Mouse (Mus musculus) small intestine, adult 2 months (tissue): ENCODE data around the gene Acadvl. TPM values are rescaled to one million over a fixed set of nuclear protein-coding genes. Genes with fewer than 3 reads are reported as not detected.

Source experiments
- H3K27ac ChIP-seq: fragments of 200-500 bp; 2 replicates; pipeline ENCODE4 v1.5.1; 2012; ENCODE audit warnings: low read depth, low read length, control low read depth, inconsistent platforms; ENCODE audit not compliant: insufficient read depth
- H3K27me3 ChIP-seq: fragments of 200-500 bp; 2 replicates; pipeline ENCODE4 v1.6.1; 2012; ENCODE audit warnings: mild to moderate bottlenecking, moderate library complexity, low read length, inconsistent platforms; ENCODE audit not compliant: control insufficient read depth, insufficient read depth
- H3K36me3 ChIP-seq: fragments of 200-500 bp; 2 replicates; pipeline ENCODE4 v1.6.1; 2012; ENCODE audit warnings: mild to moderate bottlenecking, low read length, control low read depth, inconsistent platforms; ENCODE audit not compliant: control insufficient read depth, insufficient read depth
- H3K4me1 ChIP-seq: fragments of 200-500 bp; 2 replicates; pipeline ENCODE4 v1.6.1; 2012; ENCODE audit warnings: low read length, inconsistent platforms, mixed read lengths; ENCODE audit not compliant: control insufficient read depth, insufficient read depth, insufficient read length
- H3K4me3 ChIP-seq: fragments of 200-500 bp; 2 replicates; pipeline ENCODE4 v1.5.1; 2012; ENCODE audit warnings: low read depth, mild to moderate bottlenecking, control low read depth, inconsistent platforms, low read length, moderate library complexity
- CTCF ChIP-seq: fragments of 200-500 bp; IDR thresholded peaks from 2 replicates; pipeline ENCODE4 v1.5.1; 2012; ENCODE audit warnings: low read depth, mild to moderate bottlenecking, control low read depth, inconsistent platforms, low read length, moderate library complexity, mixed read lengths; ENCODE audit not compliant: insufficient replicate concordance, insufficient read length; ENCODE audit errors: extremely low read depth
- POLR2A ChIP-seq: fragments of 200-500 bp; IDR thresholded peaks from 2 replicates; pipeline ENCODE4 v1.6.1; 2012; ENCODE audit warnings: low read depth, mild to moderate bottlenecking, control low read depth, inconsistent platforms, low read length, moderate library complexity
- WGBS: fragments of 180-500 bp; shearing (Covaris S2); methylation state at CpG from one replicate; pipeline ENCODE4 v1.1.7; 2018; 5-methylcytosine and 5-hydroxymethylcytosine counted together
- polyA plus RNA-seq: library from polyadenylated mRNA; depleted of rRNA; stranded (reverse); fragments of >200 nt; gene quantifications from 2 replicates; pipeline ENCODE4 v1.2.3, GENCODE M21; 2012

Acadvl gene
- polyA plus RNA-seq, 1 experiment: 109 TPM

DNA sequence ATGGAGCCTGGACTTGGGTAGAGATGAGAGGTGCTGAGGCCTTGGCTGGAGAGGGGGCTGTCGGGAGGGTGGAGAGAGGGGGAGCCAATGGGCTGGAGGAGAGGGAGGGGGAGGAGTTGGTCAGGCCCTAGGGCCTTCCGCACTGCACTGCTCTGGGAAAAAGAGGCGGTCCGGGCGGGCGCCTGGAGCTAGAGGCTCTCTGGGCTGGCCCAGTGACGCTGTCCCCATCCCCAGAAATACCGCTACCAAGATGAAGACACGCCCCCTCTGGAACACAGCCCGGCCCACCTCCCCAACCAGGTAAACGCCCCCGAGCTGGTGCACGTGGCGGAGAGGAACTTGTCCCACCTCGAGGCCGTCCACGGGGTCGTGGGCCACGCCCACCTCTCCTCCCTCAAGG, 11.5 kb upstream of the Acadvl start:
- H3K4me3 ChIP-seq: peak overlapping the region; percentile 32
- H3K36me3 ChIP-seq: no peaks in the 10 kb centered on the region
- H3K27me3 ChIP-seq: peaks cover 15% of the 10 kb centered on the region
- no peak overlapping the region for H3K27ac ChIP-seq
- 20% methylated on average over 19 of the region's 19 CpGs for WGBS
- H3K4me1 ChIP-seq: peaks cover 10% of the 10 kb centered on the region
- no peak for TF ChIP-seq POLR2A
- no peak for TF ChIP-seq CTCF

DNA sequence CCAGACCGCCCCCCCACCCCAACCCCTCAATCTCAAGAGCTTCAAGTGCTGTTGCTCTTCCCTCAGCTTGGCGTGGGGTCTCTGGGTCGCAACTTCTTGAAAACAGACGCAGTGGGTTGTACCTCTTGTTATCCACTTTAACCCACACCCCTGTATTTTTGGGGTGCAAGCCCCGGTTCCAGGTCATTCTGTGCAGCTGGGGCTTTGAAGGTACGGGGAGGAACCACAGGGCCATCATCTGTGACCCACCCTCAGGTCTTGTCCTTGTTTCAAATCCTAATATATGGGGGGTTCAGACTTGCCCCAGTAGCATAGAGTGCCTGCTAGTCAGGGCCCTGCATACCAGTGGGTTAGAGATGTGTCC, 8.9 kb upstream of the Acadvl start:
- Histone ChIP-seq H3K27me3 (peaks cover 15% of the 10 kb centered on the region), H3K4me1 (peaks cover 5% of the 10 kb centered on the region), H3K36me3 (no peaks in the 10 kb centered on the region), H3K4me3 (peak overlapping the region; percentile 27; the same call in 1 of the 2 replicates), H3K27ac (no peak overlapping the region)
- TF ChIP-seq CTCF (no peak), POLR2A (no peak)
- 31% methylated on average over 6 of the region's 6 CpGs for WGBS

GRCm38 (mm10) chr11:70023481-70024150, 8.4 kb upstream of the Acadvl start:
- H3K27me3 ChIP-seq: peaks cover 15% of the 10 kb centered on the region
- 21% methylated on average over 27 of the region's 29 CpGs for WGBS
- H3K27ac ChIP-seq: no peak overlapping the region
- H3K36me3 ChIP-seq: no peaks in the 10 kb centered on the region
- peak overlapping the region; percentile 27; the same call in 1 of the 2 replicates for H3K4me3 ChIP-seq
- peaks cover 4% of the 10 kb centered on the region; the same call in 1 of the 2 replicates for H3K4me1 ChIP-seq
- TF ChIP-seq POLR2A (no peak), CTCF (no peak)

DNA sequence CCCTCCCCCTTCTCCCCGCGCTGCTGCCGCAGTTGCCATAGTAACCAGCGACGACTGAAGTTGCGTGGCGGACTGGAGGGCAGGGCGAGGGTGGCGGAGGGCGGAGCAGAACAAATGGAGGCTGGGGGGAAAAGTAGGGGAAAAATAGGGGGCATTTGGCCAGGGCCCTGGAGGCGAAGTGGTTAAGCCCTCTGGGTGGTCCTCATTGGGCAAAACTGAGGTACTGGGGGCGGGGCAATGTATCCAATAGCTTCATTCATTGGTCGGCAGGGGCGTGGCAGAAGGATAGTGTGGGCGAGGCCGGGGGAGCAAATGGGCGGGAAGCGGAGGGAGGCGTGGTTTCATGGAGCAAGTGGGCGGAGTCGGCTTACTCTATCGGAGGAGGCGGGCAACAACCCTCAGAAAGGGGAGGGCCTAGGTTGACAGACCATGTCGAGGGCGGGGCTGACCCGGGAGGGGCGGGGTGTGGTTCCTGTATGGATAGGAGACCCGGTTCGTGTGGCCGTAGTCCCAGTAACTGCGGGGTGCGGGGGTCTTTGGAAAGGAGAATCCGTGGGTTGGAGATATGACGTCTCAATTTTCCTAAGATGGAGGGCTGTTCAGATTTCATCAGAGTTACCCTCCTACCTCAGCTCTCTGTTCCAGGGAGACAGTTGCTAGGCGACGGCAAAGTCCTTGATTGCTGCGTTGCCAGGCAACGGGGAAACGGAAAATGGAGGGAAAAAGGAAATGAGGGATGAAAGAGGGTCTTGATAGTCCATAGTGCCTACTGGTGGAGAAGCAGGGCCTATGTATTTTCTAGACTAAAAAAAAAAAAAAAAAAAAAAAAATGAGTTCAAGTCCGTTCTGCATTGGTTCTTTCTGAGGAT, 6.3 kb upstream of the Acadvl start:
- TF ChIP-seq POLR2A (no peak), CTCF (no peak)
- Histone ChIP-seq H3K27ac (no peak overlapping the region), H3K27me3 (peaks cover 15% of the 10 kb centered on the region), H3K4me3 (peak overlapping the region; percentile 78), H3K36me3 (no peaks in the 10 kb centered on the region), H3K4me1 (no peaks in the 10 kb centered on the region)
- WGBS: 3% methylated on average over 40 of the region's 40 CpGs

- no peaks in the 10 kb centered on the region for H3K36me3 ChIP-seq
- peaks cover 10% of the 10 kb centered on the region for H3K27me3 ChIP-seq
- no peak overlapping the region for H3K27ac ChIP-seq
- H3K4me3 ChIP-seq: peak overlapping the region; percentile 78
- H3K4me1 ChIP-seq: no peaks in the 10 kb centered on the region
- WGBS: under 1% methylated on average over 8 of the region's 8 CpGs
- TF ChIP-seq CTCF (peak; percentile 77; the same call in 1 of the 2 replicates), POLR2A (no peak)
Measured at GRCm38 (mm10) chr11:70020731-70021263, 5.6 kb upstream of the Acadvl start.

DNA sequence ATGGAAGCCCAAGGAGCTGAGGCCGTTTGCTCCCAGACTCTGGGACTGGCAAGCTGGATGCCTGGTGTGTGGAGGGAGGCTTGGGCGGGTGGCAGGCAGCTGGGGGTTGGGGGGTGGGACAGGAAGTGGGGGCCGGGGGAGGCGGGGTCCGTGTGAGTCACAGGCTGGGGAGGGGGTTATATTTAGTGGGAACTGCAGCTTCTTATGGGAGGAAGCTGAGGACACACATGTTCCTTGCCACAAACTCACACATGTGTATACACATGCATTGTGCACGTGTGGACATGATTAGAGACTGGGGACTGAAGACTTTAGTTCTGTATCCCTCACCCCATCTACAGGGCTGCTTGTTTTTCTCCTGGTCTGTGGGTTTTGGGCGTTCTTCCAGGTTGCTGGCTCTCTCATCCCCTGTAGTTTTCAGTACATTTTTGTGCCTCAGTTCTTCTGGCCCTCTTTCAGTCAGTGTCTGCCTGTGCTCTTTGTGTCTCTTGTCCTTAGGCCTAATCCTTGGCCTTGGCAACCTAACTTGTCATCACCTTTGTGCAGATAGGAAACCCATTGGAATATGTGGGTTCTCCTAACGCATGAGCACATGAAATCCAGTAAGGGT, 4.9 kb upstream of the Acadvl start:
- H3K4me3 ChIP-seq: no peak overlapping the region
- 44% methylated on average over 8 of the region's 8 CpGs for WGBS
- no peak overlapping the region for H3K27ac ChIP-seq

DNA sequence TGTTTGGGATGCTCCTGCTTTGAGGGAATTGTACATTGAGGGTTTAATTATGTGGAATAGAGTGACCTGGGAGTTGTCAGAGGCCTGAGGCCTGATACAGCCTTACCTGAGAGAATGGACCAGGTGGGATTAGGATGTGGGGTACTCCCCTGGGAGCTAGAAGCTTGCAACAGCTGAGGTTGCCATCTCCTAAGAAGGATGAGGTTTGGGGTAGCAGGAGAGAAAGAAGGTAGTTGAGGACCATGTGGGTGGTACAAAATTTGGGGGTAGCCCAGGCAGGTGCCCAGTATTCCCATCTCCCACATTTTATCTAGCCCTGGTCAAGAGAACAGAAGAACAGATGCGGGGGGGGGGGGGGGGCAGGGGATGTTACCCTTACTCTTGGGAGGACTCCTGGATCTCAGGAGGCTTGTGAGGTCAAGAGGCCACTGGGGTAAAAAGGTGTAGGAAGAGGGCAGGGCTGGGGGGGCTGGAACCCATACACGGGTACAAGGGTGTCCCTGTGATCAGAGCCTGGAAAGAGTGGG, 4.3 kb upstream of the Acadvl start:
- Histone ChIP-seq H3K36me3 (no peaks in the 10 kb centered on the region), H3K27me3 (peaks cover 8% of the 10 kb centered on the region; the same call in 1 of the 2 replicates), H3K4me3 (no peak overlapping the region), H3K4me1 (no peaks in the 10 kb centered on the region), H3K27ac (no peak overlapping the region)
- TF ChIP-seq POLR2A: no peak
- WGBS: 57% methylated on average over 2 of the region's 2 CpGs

More for the DNA sequence above, 4.9 kb upstream of the Acadvl start:
- H3K4me1 ChIP-seq: no peaks in the 10 kb centered on the region
- TF ChIP-seq CTCF (no peak), POLR2A (no peak)
- no peaks in the 10 kb centered on the region for H3K36me3 ChIP-seq
- H3K27me3 ChIP-seq: peaks cover 8% of the 10 kb centered on the region; the same call in 1 of the 2 replicates
